Mouse (Mus musculus) kidney, embryonic 14.5 days (tissue): ENCODE results near the gene Rnf150. TPM values are rescaled to one million over a fixed set of nuclear protein-coding genes. Genes with fewer than 3 reads are reported as not detected.
A peak's percentile ranks its signal among the peaks of the same experiment; 100 is the strongest.

Experiments used
- ATAC-seq: fragments of 200-750 bp; cut with Nextera tagmentation; 2 replicates; pipeline ENCODE4 v1.8.0; 2017; ENCODE audit warnings: moderate number of reproducible peaks, mild to moderate bottlenecking, moderate TSS enrichment, moderate library complexity; ENCODE audit not compliant: low FRiP score, low TSS enrichment
- H3K27ac ChIP-seq: fragments of 300-500 bp; sonication (generic); 2 replicates; pipeline ENCODE4 v1.5.1; 2014; ENCODE audit warnings: low read depth, mild to moderate bottlenecking, low read length, moderate library complexity, mixed read lengths
- H3K27me3 ChIP-seq: fragments of 300-500 bp; sonication (generic); 2 replicates; pipeline ENCODE4 v1.6.1; 2014; ENCODE audit warnings: mild to moderate bottlenecking, low read length; ENCODE audit not compliant: control insufficient read depth, insufficient read depth
- H3K36me3 ChIP-seq: fragments of 300-500 bp; sonication (generic); 2 replicates; pipeline ENCODE4 v1.6.1; 2014; ENCODE audit warnings: low read length, mixed read lengths; ENCODE audit not compliant: control insufficient read depth, insufficient read depth
- H3K4me1 ChIP-seq: fragments of 300-500 bp; sonication (generic); 2 replicates; pipeline ENCODE4 v1.6.1; 2014; ENCODE audit warnings: low read length, mixed read lengths; ENCODE audit not compliant: control insufficient read depth, insufficient read depth
- H3K4me2 ChIP-seq: fragments of 300-500 bp; sonication (generic); replicated peaks from 2 replicates; pipeline ENCODE4 v1.6.1; 2014; ENCODE audit warnings: low read depth, mild to moderate bottlenecking, low read length
- H3K4me3 ChIP-seq: fragments of 300-500 bp; sonication (generic); 2 replicates; pipeline ENCODE4 v1.5.1; 2014; ENCODE audit warnings: mild to moderate bottlenecking, low read length
- H3K9ac ChIP-seq: fragments of 300-500 bp; sonication (generic); 2 replicates; pipeline ENCODE4 v1.6.1; 2014; ENCODE audit warnings: low read depth, mild to moderate bottlenecking, low read length, moderate library complexity
- H3K9me3 ChIP-seq: fragments of 300-500 bp; sonication (generic); 2 replicates; pipeline ENCODE4 v1.6.1; 2016; ENCODE audit warnings: low read length; ENCODE audit not compliant: control insufficient read depth
- WGBS: fragments of 180-500 bp; shearing (Covaris S2); extraction: QIAGEN DNeasy Blood & Tissue Kit; methylation state at CpG from one replicate; pipeline ENCODE4 v1.1.7; 2014; 5-methylcytosine and 5-hydroxymethylcytosine counted together
- polyA plus RNA-seq: library from polyadenylated mRNA; unstranded; fragments of >200 nt; fragmentation: Nextera tagmentation; extraction: Ambion mirVana; gene quantifications from 2 replicates; pipeline ENCODE4 v1.2.1, GENCODE M21; 2014

The Rnf150 gene
- polyA plus RNA-seq, 1 experiment from 2014 or later, result 3.0 TPM

GRCm38 (mm10) chr8:82901549-82902138, 38.5 kb downstream of the Rnf150 start:
- Histone ChIP-seq H3K4me1 (no peaks in the 10 kb centered on the region), H3K9ac (no peak overlapping the region), H3K36me3 (no peaks in the 10 kb centered on the region), H3K4me2 (no peak overlapping the region), H3K27ac (no peak overlapping the region), H3K9me3 (no peaks in the 10 kb centered on the region), H3K4me3 (no peak overlapping the region), H3K27me3 (no peaks in the 10 kb centered on the region)
- WGBS, result 89% methylated on average over 12 of the region's 12 CpGs
- ATAC-seq, result no peak

- Histone ChIP-seq H3K4me2 (no peak overlapping the region), H3K9me3 (no peaks in the 10 kb centered on the region), H3K36me3 (no peaks in the 10 kb centered on the region), H3K9ac (no peak overlapping the region), H3K4me1 (peaks cover 10% of the 10 kb centered on the region), H3K4me3 (no peak overlapping the region), H3K27me3 (no peaks in the 10 kb centered on the region), H3K27ac (no peak overlapping the region)
- ATAC-seq, result no peak
- 57% methylated on average over 3 of the region's 3 CpGs for WGBS
Observed at GRCm38 (mm10) chr8:82903497-82903896, 40.3 kb downstream of the Rnf150 start.

- no peak overlapping the region for H3K4me2 ChIP-seq
- no peak overlapping the region for H3K9ac ChIP-seq
- H3K9me3 ChIP-seq, result no peaks in the 10 kb centered on the region
- no peak overlapping the region for H3K27ac ChIP-seq
- no peak overlapping the region for H3K4me3 ChIP-seq
- 65% methylated on average over 3 of the region's 3 CpGs for WGBS
- ATAC-seq, result no peak
- no peaks in the 10 kb centered on the region for H3K36me3 ChIP-seq
- H3K27me3 ChIP-seq, result no peaks in the 10 kb centered on the region
- peaks cover 11% of the 10 kb centered on the region for H3K4me1 ChIP-seq
Observed at GRCm38 (mm10) chr8:82907271-82907670, 44.1 kb downstream of the Rnf150 start.

GRCm38 (mm10) chr8:82911436-82911835, 48.3 kb downstream of the Rnf150 start:
- no peaks in the 10 kb centered on the region for H3K9me3 ChIP-seq
- H3K36me3 ChIP-seq, result no peaks in the 10 kb centered on the region
- H3K4me2 ChIP-seq, result no peak overlapping the region
- ATAC-seq, result no peak
- no peak overlapping the region for H3K4me3 ChIP-seq
- H3K9ac ChIP-seq, result no peak overlapping the region
- peaks cover 11% of the 10 kb centered on the region for H3K4me1 ChIP-seq
- no peak overlapping the region for H3K27ac ChIP-seq
- no peaks in the 10 kb centered on the region for H3K27me3 ChIP-seq

- ATAC-seq, result no peak
- Histone ChIP-seq H3K27ac (no peak overlapping the region), H3K4me1 (peaks cover 11% of the 10 kb centered on the region), H3K9me3 (no peaks in the 10 kb centered on the region), H3K27me3 (no peaks in the 10 kb centered on the region), H3K9ac (no peak overlapping the region), H3K4me3 (no peak overlapping the region), H3K4me2 (no peak overlapping the region), H3K36me3 (no peaks in the 10 kb centered on the region)
- 86% methylated on average over 4 of the region's 4 CpGs for WGBS
Observed at GRCm38 (mm10) chr8:82912282-82912681, 49.1 kb downstream of the Rnf150 start.

GRCm38 (mm10) chr8:82914543-82914942, 51.4 kb downstream of the Rnf150 start:
- 73% methylated on average over 3 of the region's 3 CpGs for WGBS
- no peaks in the 10 kb centered on the region for H3K36me3 ChIP-seq
- no peaks in the 10 kb centered on the region for H3K9me3 ChIP-seq
- H3K27me3 ChIP-seq, result no peaks in the 10 kb centered on the region
- no peak overlapping the region for H3K4me3 ChIP-seq
- 0 out of 2 replicates have a peak, but pooled peaks cover under 1% of the 10 kb centered on the region for H3K4me1 ChIP-seq
- peak; percentile 77 for ATAC-seq
- H3K4me2 ChIP-seq, result no peak overlapping the region
- H3K9ac ChIP-seq, result no peak overlapping the region
- no peak overlapping the region for H3K27ac ChIP-seq

- no peak overlapping the region for H3K27ac ChIP-seq
- H3K4me2 ChIP-seq, result no peak overlapping the region
- 50% methylated on average over 1 of the region's 1 CpGs for WGBS
- H3K4me1 ChIP-seq, result 0 out of 2 replicates have a peak, but pooled peaks cover 5% of the 10 kb centered on the region
- no peak for ATAC-seq
- no peaks in the 10 kb centered on the region for H3K9me3 ChIP-seq
- H3K36me3 ChIP-seq, result no peaks in the 10 kb centered on the region
- no peak overlapping the region for H3K4me3 ChIP-seq
- no peaks in the 10 kb centered on the region for H3K27me3 ChIP-seq
- no peak overlapping the region for H3K9ac ChIP-seq
Observed at GRCm38 (mm10) chr8:82916851-82917539, 53.8 kb downstream of the Rnf150 start.

- Histone ChIP-seq H3K36me3 (no peaks in the 10 kb centered on the region), H3K4me3 (no peak overlapping the region), H3K27me3 (no peaks in the 10 kb centered on the region), H3K4me1 (0 out of 2 replicates have a peak, but pooled peaks cover 5% of the 10 kb centered on the region), H3K27ac (no peak overlapping the region), H3K9me3 (no peaks in the 10 kb centered on the region), H3K9ac (no peak overlapping the region), H3K4me2 (no peak overlapping the region)
- no peak for ATAC-seq
- WGBS, result 84% methylated on average over 5 of the region's 5 CpGs
Observed at GRCm38 (mm10) chr8:82917540-82918316, 54.6 kb downstream of the Rnf150 start.

GRCm38 (mm10) chr8:82919676-82920075, 56.5 kb downstream of the Rnf150 start:
- H3K9me3 ChIP-seq, result no peaks in the 10 kb centered on the region
- H3K27me3 ChIP-seq, result no peaks in the 10 kb centered on the region
- no peak for ATAC-seq
- H3K27ac ChIP-seq, result no peak overlapping the region
- 53% methylated on average over 4 of the region's 4 CpGs for WGBS
- H3K36me3 ChIP-seq, result no peaks in the 10 kb centered on the region
- H3K4me1 ChIP-seq, result 0 out of 2 replicates have a peak, but pooled peaks cover 5% of the 10 kb centered on the region
- no peak overlapping the region for H3K9ac ChIP-seq
- no peak overlapping the region for H3K4me3 ChIP-seq
- H3K4me2 ChIP-seq, result no peak overlapping the region
